Mouse (Mus musculus): Measurements from ENCODE around the gene Tbx4. TPM values are rescaled to one million over a fixed set of nuclear protein-coding genes. Genes with fewer than 3 reads are reported as not detected.
A peak's percentile ranks its signal among the peaks of the same experiment; 100 is the strongest.

Tbx4 gene
- total RNA-seq, 4 experiments from 2014 or later = 0.89 to 1.3 (median 0.95) TPM

DNA sequence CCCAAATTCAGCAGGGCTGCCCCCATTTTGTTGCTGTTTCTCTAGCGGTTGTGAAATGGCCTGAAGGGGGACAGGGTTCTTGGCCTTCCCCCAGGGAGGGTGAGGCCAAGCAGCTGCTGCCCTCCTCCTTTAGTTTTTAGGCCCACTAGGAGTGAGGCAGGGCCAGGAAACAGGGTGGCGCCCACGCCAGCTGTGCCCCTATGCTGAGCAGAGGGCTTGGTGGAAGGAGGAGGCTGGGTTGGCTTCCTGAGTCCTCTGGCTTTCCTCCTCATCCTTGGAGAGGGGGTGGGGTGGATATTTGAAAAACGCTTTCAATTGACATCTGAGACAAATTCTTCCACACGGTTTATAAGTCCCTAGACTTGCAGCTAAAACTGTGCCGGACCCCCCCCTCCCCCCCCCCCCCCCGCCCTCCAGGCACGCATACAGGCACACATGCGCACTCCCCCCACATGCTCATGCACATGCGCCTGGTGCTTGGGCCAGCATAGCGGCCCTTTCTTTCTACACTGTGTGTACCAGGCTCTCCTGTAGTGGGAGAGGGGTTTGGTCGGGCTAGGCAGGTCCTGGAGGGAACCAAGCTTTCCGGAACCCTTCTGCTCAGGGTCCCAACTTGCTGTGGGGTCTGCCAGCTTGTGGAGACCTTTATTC is 10.2 kb downstream of the Tbx4 start:
- DNase-seq (ENCODE audit: low spot score in 2 of 2) = no peak

DNA sequence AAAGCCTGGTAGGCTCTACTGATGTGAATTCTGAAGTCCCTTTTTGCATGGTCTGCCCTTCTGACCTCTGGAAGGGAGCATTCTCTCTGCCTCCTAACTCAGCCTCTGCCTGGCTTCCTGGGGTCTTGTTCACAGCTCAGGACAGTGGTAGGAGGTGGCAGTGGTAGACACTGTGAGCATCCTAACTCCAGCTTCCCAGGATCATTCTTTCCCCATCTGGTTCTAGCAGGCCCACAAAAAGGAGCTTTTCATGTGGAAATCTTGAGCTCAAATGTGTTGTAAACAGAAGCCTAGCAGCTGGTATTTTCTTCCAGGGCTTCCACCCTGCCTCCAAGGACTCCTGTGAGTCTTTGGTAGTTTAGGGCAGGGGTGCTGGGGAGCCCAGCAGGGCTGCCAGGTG is 14.1 kb downstream of the Tbx4 start:
- DNase-seq (ENCODE audit: low spot score in 2 of 2) = no peak

DNA sequence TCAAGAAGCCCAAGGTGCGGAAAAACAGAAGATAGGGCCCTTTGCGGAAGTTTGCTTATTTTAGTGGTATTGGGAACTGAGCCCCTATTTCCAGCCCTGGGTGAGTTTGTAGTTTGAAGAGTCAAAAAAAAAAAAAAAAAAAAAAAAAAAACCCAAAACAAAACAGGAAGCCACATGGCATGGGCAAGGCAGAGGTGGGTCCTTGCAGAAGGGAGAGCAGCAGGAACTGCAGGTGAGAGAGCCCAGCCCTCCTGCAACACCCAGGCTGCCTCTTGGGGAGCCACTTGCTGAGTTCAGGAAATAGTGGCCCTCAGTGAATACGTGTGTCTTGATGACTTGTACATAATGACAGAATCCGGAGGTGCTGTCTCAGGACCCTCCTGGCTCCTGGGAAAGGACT is 23.3 kb downstream of the Tbx4 start:
- DNase-seq (ENCODE audit: low spot score in 2 of 2) = no peak

DNA sequence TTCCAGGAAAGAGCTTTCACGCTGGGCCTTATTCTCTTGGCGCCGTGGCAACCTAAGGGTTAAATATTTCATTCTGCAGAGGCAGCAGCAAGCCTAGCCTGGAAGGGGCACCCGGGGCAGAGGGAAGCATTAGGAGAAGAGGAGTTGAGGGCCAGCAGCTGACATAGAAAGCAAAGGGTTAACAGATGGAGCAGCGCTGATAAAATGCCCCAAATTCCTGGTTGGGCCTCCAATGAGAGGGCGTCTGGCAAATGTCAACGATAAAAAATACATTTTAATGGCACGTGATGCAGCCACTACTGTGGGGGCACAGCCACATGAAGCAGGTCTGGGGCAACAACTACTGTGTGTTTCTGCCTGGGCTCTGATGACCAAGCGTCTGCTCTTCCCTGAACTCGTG is 23.9 kb downstream of the Tbx4 start:
- DNase-seq (ENCODE audit: low spot score in 2 of 2) = no peak

DNA sequence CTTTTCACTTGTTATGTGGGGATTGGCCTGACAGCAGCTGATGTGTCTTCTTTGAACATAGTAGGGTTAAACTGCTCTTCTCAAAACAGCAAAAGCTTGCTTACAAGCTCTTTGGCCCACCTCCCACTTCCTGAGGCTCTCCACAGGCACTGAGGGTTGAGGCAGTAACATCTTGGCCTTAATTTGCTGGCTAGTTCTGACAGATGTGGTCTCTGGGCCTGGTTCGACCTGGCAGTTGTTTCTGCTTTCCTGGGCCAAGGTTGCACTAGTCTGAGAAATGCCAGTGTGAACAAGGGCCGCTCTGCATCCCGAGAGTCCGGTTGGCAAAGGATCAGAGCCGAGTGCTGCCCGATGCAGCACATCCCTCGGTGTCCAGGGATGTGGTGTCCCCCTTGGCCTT is 27.3 kb downstream of the Tbx4 start:
- DNase-seq (ENCODE audit: low spot score in 2 of 2) = no peak

DNA sequence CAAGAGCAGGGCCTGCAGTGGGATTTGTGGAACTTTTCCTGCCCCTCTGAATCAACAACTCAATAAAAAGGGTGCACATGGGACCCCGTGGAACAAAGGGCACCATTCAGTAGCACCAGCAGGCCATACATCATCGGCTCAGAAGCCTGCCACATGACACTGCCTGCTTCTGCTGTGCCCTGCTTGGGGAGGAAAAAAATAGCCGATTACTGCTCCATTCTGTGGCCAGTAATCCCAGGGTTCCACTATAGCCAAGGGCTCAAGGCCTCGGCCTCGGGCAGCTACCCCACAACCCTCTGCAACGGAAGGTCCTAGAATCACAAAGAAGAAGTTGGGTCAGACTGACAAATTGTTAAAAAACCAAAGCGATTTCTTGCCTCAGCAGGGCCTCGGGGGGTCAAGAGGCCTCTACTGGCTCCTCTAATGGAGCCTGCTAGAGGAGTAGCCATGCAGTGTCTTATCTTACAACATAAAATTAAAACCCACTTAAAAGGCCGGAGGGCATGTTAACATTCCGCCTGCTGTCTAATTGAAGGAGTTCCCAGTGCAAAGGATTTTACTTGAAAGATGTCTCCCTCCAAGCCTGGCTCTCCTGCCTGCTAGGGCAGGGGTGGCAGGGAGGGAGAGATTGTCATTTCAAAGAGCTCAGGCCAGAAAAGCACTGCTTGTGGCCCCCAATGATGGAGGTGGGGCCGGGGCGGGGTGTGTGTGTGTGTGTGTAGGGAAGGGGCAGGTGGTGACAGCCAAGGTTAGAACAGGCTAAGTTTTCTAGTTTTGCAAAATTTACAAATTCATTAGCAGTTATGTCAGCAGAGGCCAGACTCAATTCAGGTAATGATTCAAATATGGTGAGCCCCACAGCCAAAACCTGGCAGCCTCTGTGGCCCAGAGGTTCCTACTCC is 31.1 kb downstream of the Tbx4 start:
- no peak for DNase-seq (ENCODE audit: low spot score in 2 of 2)

DNA sequence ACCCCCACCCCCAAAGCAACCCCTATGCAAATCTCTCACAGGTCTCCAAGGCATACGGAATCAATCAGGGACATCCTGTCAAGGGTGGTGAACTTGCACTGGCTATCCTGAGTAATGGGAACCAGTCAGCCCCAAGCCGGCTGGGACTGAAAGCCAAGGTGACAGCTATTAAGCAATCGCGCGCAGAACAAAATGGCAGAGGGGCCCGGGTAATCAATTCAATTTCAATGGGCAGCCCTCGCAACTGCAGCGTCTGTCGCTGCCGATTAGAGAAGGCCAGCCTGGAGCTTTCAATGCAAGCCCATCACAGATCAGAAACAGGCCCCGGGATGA is 31.7 kb downstream of the Tbx4 start:
- DNase-seq (ENCODE audit: low spot score in 2 of 2) = no peak

DNA sequence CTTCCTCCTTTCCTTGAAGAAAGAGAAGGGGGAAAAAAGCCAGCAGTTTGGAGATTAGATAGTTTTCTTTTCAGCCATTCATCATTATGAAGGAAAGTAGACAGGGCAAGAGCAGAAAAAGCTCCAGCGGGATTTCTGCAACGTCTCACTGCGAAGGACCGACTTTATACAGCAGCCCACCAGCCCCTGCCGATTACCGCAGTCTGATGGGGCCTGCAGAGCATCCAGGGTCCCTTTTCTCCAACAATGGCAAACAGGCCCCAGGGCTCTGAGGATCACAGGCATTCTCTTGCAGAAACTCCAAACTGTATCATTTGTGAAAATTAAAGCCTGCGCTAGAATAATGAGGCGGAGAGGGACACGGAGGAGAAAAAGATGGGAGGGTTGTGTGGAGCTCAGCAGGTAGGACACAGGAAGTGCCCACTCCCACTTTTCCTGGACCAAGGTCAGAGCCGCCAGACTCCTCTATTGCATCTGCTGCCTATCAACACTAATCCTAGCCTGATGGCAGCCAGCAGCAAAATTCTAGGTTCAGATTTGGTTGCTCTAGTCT is 32.2 kb downstream of the Tbx4 start:
- DNase-seq (ENCODE audit: low spot score in 2 of 2) = no peak

DNA sequence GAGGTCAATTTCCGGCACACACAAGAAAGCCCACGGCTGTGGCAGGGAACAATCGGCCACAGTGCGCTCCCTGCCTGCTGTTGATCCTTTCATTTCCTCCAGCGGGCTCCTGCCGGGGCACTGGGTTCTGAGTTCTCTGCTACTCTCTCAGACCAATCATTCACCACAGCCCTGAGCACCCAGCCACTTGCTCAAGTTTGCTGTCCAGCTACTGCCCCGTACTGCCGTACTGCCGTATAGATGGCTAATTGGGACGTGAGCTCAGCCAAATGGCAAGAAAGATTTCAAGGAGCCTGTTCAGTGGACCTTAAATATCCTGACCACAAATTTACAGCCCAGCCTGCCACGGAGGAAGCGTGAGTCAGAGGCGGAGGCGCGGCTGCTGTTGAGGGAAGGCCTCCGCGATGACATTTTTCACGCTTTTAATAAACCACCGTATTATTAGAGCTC is 39.1 kb downstream of the Tbx4 start:
- DNase-seq (ENCODE audit: low spot score in 2 of 2) = no peak

DNA sequence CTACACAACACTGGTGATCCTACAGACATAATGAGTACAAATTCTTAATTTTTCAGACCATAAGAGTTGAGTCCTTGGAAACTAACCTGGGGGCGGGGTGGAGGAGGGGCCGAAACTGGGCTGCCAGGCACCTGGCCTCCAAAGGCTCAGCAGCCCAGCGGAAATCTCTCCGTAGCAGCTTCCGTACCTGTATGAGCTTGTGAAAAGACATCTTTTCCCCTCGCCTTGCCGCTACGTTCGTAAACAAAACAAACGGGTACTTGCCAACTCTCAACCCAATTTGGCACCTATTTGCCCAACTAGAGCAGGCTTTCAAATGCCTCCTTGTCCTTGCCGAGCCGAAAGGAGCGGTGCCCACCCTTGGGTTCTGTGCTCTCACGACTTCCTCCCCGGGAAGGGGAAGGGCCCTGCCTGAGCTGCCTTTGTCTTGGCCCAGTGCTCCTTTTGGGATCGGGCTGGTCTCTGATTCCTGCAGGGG is 40.1 kb downstream of the Tbx4 start:
- no peak for DNase-seq (ENCODE audit: low spot score in 2 of 2)

DNA sequence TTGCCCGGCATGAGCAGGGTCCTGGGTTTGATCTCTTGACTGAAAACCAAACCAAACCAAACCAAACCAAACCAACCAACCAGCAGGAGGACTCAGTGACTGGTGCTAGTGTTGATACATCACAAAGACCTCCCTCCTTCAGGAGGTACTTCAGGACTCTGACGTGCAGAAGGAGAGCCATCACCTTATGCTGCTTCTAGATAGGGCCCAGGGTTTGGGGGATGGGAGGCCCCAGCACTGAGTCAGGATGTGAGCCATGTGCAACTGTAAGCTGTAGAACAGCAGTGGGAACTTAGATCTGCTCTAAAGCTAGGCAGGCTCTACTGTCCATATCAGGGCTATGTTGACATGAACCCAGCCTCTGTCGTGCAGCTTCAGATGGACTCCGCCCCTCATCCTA is 41.9 kb downstream of the Tbx4 start:
- DNase-seq (ENCODE audit: low spot score in 2 of 2) = no peak

DNA sequence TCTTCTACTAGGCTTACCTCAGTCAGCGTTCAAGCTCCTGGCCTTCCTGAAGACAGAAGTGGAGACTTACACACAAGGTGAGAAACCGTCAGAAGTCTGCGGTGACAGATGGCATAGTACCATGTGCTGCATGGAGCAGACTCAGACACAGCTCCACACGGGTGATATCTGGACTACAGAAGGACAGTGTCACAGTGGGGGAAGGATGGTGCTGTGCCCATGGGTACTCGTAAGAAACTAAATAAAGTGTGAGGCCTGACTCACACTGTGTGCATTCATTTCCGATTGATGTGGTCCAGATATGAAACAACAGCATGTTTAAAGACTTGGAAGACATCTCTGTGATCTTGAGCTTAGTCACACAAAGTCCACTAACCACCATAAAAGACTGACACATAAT is 43.4 kb downstream of the Tbx4 start:
- DNase-seq (ENCODE audit: low spot score in 2 of 2) = no peak

DNA sequence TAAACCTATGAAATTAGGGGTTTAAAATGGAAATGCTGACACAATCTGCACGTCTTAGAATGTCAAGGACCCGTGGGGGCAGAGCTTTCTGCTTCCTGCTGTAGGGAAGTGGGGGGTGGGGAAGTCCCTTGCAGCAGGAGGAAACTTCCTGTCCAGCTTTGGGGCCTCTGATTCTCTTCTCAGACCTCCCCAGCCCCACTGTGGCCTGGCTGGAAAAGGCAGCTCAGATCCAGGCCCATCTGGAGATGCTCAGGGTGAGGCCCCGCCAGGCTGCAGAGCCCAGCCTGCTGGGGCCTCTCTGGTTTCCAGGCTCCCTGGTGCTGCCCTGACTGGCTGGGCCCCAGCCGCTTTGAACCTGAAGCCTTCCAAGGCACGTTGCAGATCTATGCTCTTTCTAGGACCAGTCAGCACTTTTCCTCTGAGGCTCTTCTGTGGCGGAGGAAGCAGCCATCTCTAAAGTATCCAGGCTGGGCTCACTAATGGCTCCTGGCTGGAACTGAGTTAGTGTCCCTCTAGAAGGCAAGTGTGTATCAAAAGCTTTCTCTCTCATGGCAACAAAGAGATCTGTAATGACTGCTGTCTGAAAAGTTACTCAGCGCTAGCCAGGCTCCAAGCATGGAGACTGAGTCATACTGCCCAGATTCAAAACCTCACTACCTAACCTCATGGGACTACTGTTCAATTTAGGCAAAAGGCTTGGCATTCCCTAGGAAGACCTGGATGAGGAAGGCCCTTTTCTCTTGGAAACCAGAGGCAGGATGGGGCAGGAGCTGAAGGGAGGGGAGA is 55.8 kb downstream of the Tbx4 start:
- DNase-seq (ENCODE audit: low spot score in 2 of 2) = peak; percentile 29 to 42

DNA sequence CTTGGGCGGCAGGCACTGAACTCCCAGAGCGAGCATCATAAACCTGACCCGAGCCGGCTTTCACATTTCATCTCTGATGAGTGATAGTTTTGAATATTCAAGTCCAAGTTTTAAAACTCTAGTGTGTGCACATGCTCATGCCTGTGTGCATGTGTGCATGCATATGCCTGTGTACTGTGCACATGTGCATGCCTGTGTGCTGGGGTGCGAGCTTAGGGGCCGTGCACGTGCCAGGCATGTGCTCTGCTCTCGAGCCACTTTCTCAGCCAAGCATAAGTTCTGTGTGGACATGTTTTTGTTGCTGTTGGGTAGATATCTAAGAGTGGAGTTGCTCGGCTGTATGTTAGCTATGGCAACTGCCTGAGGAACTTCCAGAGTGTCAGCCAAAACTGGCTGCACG is 62.5 kb downstream of the Tbx4 start:
- no peak for DNase-seq (ENCODE audit: low spot score in 2 of 2)

DNA sequence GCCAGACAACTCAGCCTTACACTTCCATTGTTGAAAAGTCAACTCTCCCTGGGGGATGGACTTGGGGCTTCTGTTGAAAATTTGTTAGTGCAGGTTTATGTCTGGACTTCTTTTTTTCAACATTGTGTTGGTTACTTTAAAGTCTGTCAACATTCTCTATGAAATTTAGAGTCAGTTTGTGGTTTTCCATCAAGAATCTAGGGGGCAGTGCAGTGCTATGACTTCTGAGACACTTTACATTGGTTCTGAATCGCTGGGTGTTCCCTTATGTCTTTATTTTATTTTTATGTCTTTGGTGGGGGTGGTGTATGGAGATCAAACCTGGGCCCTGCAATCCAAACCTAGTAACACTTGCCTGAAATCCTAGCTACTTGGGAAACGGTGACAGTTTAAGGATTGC is 63.5 kb downstream of the Tbx4 start:
- DNase-seq (ENCODE audit: low spot score in 2 of 2) = no peak

DNA sequence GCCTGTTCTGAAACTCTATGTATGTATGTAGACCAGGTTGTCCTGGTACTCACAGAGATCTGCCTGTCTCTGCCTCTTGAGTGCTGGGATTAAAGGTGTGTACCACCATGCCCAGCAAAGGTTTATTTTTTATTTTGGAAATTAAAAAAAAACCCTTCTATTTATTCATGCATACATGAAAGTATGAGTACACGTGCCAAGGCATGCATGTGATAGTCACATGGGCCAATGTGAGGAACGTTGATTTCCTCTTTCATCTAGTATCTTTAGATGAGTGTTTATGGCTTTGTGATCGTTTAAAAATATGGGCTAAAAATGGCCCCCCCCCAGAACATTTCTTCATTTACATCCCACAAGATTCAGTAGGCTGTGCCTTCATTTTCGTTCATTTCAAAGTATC is 66.3 kb downstream of the Tbx4 start:
- DNase-seq (ENCODE audit: low spot score in 2 of 2) = no peak

DNA sequence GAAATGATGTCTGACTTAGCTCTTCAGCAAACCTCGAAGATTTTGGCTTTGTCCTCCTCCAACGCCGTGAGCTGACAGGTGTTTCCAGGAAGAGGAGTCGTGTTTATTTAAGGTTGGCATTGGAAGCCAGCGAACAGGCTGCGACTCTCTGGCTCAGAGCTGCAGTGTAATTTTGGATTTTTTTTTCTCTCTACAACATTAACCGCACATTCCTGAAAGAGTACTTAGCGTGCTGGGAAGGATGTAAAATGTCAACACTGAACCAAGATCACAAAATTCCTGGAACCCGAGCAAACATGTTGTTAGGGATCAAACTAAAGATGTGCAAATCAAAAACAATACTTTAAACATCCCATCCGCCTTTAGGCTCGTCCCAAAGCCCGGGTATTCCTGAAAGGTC is 69.4 kb downstream of the Tbx4 start:
- DNase-seq (ENCODE audit: low spot score in 2 of 2) = no peak

DNA sequence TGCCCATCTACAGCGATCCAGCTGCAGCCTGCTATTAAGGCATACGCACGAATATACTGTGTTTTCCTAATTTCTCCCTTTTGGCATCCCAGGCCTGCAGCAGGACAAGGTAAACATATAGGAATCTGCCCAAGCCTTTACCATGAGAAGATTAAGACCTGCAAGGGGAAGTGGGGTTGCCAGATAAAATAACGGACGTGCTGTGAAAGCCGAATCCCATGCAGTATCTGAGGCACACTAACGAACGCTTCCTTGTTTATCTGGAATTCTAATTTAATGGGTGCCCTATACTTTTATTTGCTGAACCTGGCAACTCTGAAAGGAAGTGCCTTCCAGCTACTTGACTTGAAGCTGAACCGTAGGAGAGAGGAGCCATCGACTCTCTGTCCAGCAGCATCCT is 70.2 kb downstream of the Tbx4 start:
- DNase-seq (ENCODE audit: low spot score in 2 of 2) = no peak

DNA sequence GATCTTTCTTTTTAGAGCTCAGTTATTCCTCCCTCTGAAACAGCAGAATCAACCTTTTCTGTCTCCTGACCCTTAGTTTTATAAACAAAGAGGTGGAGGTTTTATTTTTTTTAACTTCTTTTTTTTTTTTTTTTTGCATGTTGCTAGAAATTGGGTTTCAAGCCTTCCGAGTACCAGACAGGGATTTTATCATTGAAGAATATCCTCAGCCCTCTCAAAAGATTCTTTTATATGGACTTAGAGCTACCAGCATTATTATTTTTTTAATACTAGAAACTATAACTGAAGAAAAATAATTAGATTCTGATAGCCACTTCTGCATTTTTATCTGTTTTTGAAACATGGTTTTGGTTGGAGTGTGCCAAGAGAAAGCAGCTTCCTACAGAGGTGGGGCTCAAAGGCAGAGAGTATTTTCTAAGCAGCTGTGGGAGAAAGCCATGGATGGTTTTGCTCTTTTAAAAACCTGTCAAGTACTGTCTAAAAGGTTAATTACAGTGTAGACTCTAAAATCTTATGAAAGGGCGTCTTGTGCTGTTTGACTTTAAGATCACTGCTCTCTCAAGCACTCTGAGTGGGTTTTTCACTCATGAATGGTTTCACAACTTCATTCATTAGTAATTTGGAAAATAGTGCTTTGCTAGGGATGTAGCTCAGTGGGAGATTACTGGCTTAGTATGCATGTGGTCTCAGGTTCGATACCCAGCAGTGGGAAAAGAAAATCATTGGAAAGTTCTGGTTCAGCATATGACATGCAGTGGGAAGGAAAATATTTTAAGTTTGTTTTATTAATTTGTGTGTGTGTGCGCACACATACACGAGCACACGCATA is 70.9 kb downstream of the Tbx4 start:
- no peak for DNase-seq (ENCODE audit: low spot score in 2 of 2)

DNA sequence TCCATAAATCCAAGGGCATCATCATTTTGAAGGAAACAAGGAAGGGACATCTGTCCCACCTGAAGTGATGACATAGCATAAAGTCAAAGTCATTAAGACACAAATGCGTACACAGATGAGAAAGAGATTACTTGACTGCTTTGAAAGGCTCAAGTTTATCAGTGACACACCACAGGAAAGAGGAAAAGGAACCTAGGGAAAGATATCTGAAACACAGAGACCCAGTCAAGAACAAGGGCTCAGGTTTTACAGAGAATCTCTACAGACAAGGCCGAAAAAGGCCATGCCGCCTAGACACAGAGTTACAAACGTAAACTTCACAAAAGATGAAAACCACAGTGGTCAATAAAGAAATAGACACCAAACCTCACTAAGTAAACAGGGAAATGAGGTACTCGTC is 73.6 kb downstream of the Tbx4 start:
- DNase-seq (ENCODE audit: low spot score in 2 of 2) = no peak

DNA sequence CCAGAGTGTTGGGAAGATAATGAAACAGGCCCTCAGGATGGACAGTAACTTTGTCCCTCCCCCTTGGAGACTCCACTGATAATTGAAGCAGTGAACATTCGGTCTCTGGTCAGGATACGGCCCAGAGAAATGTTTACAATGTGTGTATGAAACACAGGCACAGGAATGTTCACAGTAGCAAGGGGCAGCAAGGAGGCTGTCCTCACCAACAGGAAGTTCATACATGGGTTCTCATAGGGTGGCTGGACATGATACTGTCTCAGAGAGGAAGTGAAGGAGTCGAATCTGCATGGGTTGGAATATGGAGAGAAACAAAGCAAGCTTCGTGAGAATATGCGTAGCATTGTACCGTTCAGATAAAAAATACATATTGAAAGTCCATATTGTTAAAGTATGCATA is 74.1 kb downstream of the Tbx4 start:
- no peak for DNase-seq (ENCODE audit: low spot score in 2 of 2)
